Mouse (Mus musculus) adrenal gland, adult 18-20 months (tissue): ENCODE results near the gene Cpa5. TPM values are rescaled to one million over a fixed set of nuclear protein-coding genes. Genes with fewer than 3 reads are reported as not detected.

Source experiments
- DNase-seq, 2 experiments: peaks; one replicate each; pipeline ENCODE4 v3.0.0; 2021 to 2022; ENCODE audit warnings: low spot score in 2 of 2
- total RNA-seq, 2 experiments: library from RNA; stranded (reverse); gene quantifications; 1 replicate in 1 of 2; 2 replicates in 1 of 2; pipeline ENCODE4 v1.2.3; 2021

Gene Cpa5
- total RNA-seq, 2 experiments from 2014 or later, result not detected

DNA sequence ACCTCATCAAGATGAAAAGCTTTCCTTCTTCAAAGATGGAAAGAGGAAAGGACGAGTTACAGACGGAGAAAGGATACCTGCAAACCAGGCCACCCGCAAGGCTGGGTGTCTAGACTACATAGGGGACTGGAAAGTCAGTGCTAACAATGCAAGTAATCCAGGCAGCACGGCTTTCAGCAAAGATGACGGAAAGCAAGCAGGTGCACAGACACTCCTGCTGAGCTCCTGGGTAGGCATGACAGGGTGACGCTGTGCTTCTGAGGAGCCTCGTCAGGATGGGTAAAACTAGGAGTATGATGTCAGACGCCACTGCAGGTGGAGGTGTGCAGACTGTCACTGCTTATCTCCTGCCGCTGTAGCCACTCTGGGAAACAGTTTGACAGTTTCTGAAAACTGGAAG is 66.8 kb downstream of the Cpa5 start:
- DNase-seq, result no peak

DNA sequence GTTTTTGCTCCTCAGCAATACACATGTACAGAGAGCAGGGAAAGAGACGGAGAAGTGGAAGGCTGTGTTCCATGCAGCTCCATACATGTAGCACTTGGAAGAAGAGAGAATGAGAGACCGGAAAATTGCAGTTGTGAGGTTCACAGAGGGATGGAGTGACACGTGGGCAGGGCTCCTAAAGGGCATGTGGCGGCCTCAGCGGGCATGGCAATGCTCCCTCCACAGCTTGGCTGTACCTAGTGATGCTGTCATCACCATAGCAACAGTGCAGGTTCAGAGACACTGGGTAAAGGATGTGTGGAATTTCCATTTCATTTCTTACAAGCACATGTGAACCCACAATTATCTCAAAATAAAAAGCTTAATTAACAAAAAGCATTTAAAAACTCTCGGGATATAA is 67.7 kb downstream of the Cpa5 start:
- DNase-seq, result no peak

DNA sequence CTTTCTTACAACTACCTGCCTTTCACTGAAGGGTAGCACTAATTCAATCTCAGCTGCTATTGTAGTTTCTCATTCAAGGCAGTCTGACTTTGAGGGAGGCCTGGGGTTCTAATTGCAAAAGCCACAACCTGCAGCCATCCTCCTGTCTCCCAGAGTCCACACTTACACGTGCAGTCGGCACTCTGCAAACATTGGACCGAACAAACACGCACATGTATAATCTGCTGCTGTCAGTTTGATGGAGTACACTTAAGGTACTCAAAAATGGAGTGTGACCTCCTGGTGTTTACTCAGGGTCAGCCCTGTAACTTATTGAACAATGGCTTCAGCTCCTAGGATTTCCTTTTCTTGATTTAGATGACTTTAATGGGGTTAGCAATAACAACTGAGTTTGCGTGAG is 68.8 kb downstream of the Cpa5 start:
- no peak for DNase-seq

DNA sequence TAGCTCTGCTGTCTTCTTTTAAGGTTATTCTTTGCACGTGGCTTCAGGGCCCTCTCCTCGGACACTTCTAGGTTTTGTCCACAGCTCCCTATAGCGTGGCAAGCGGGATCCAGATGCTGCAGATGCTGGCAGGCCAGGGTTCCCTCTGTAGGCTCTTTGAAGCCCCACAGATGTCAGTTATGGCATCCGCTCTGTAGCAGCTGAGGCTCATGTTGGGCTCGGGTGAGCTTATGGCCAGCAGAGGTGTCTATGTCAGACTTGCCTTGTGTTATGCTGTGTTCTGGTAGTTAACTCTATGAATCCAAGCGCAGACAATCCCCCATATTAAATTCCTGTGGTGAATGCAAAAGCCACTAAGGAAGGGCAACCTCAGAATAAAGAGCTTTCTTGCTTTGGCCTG is 69.6 kb downstream of the Cpa5 start:
- no peak for DNase-seq

Other genes starting within 250 kb of the Cpa5 start
- gene Zc3hc1, start 220.0 kb upstream of the Cpa5 start, total RNA-seq, result 10 to 100 TPM; 18.7 to 19.6 TPM
- 10 to 100 TPM; 63.0 to 68.5 TPM for gene Klhdc10, start 209.1 kb upstream of the Cpa5 start, total RNA-seq
- gene Tmem209, start 101.2 kb upstream of the Cpa5 start, total RNA-seq, result 10 to 100 TPM; 15.3 to 19.5 TPM
- under 1 TPM in 1 of 2 experiments, not detected in 1; 0.22 TPM for gene Ssmem1, start 101.2 kb upstream of the Cpa5 start, total RNA-seq
- under 1 TPM; 0.43 to 0.74 TPM for gene Cpa2, start 69.4 kb upstream of the Cpa5 start, total RNA-seq
- 1 to 10 TPM; 1.4 to 1.7 TPM for gene Cpa4, start 42.6 kb upstream of the Cpa5 start, total RNA-seq
- not detected for gene Cpa1, start 28.2 kb downstream of the Cpa5 start, total RNA-seq
- gene Cep41, start 82.7 kb downstream of the Cpa5 start, total RNA-seq, result 1 to 10 TPM; 6.1 to 7.3 TPM
- 10 to 100 TPM; 27.9 to 28.8 TPM for gene Mest, start 112.5 kb downstream of the Cpa5 start, total RNA-seq